Mouse (Mus musculus): ENCODE results near the gene Kif17. TPM values are rescaled to one million over a fixed set of nuclear protein-coding genes. Genes with fewer than 3 reads are reported as not detected.
A peak's percentile ranks its signal among the peaks of the same experiment; 100 is the strongest.

Kif17 gene
- polyA plus RNA-seq, 1 experiment from 2014 or later = 0.37 TPM

DNA sequence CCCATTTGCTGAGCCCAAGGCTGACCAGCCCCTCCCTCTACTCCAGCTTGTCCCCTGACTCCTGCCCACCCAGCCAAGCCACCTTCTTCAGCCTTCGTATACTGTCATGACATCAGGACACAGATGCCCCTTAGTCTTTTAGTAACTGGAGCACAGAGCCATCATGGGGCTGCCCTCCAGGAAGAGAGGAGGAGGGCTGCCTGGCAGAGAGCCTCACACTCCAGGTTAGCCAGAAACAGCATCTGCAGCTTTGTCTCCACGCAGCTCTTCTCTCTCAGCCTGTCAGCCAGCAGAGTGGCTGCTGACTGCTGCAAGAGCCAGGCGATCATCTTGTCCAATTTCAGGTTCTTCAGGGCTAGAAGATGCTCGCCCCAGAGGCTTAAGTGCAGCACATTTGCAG is 63.6 kb downstream of the Kif17 start:
- Histone ChIP-seq H3K4me3 (ENCODE audit: low read depth, low read length) (no peak overlapping the region), H3K4me1 (ENCODE audit: insufficient read depth, low read depth, low read length) (no peaks in the 10 kb centered on the region), H3K27me3 (replicated peaks; ENCODE audit: insufficient read depth, low read length) (no peaks in the 10 kb centered on the region), H3K4me2 (replicated peaks; ENCODE audit: low read depth, low read length) (no peak overlapping the region), H3K27ac (ENCODE audit: low read length) (no peak overlapping the region), H3K9me3 (ENCODE audit: low read length) (no peaks in the 10 kb centered on the region), H3K9ac (replicated peaks; ENCODE audit: low read depth) (no peak overlapping the region), H3K36me3 (ENCODE audit: insufficient read depth, low read length) (peaks cover 35% of the 10 kb centered on the region)
- 86% methylated on average over 4 of the region's 4 CpGs for WGBS
- DNase-seq (ENCODE audit: low spot score) = no peak
- TF ChIP-seq CTCF (IDR thresholded peaks at IDR 0.05) (no peak), EP300 (IDR thresholded peaks at IDR 0.05) (no peak)
- no peak for ATAC-seq

DNA sequence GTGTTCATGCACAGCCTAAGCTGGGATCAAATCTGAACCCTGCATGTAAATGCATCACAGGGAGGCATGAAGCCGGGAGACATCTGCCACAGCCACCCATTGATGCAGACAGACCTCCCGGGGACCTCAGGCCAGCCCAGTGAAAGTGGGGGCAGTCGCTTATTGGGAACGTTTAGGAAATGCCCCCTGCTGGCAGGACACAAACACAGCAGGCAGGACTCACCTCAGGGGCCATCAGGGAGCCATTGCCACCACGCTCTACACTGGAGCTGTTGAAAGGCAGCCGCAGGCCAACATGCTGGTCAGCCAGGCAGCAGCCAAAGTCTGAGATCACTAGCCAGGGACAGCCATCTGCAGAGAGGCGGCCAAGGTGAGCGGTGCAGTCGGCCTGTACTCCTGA is 65.5 kb downstream of the Kif17 start:
- H3K27me3 ChIP-seq (replicated peaks; ENCODE audit: insufficient read depth, low read length) = no peaks in the 10 kb centered on the region
- H3K4me3 ChIP-seq (ENCODE audit: low read depth, low read length) = no peak overlapping the region
- H3K36me3 ChIP-seq (ENCODE audit: insufficient read depth, low read length) = peaks cover 27% of the 10 kb centered on the region
- no peaks in the 10 kb centered on the region for H3K4me1 ChIP-seq (ENCODE audit: insufficient read depth, low read depth, low read length)
- H3K4me2 ChIP-seq (replicated peaks; ENCODE audit: low read depth, low read length) = no peak overlapping the region
- DNase-seq (ENCODE audit: low spot score) (peak; percentile 25), ATAC-seq (no peak)
- no peak overlapping the region for H3K9ac ChIP-seq (replicated peaks; ENCODE audit: low read depth)
- H3K27ac ChIP-seq (ENCODE audit: low read length) = no peak overlapping the region
- WGBS = 72% methylated on average over 9 of the region's 9 CpGs
- TF ChIP-seq EP300 (IDR thresholded peaks at IDR 0.05) = no peak
- TF ChIP-seq CTCF (IDR thresholded peaks at IDR 0.05) = peak; percentile 64
- H3K9me3 ChIP-seq (ENCODE audit: low read length) = no peaks in the 10 kb centered on the region

GRCm38 (mm10) chr4:138316369-138316768 is 66.1 kb downstream of the Kif17 start:
- Histone ChIP-seq H3K27ac (ENCODE audit: low read length) (no peak overlapping the region), H3K4me1 (ENCODE audit: insufficient read depth, low read depth, low read length) (no peaks in the 10 kb centered on the region; the same call in 1 of the 2 replicates), H3K4me3 (ENCODE audit: low read depth, low read length) (no peak overlapping the region), H3K36me3 (ENCODE audit: insufficient read depth, low read length) (peaks cover 23% of the 10 kb centered on the region), H3K4me2 (replicated peaks; ENCODE audit: low read depth, low read length) (no peak overlapping the region), H3K9ac (replicated peaks; ENCODE audit: low read depth) (no peak overlapping the region), H3K9me3 (ENCODE audit: low read length) (no peaks in the 10 kb centered on the region), H3K27me3 (replicated peaks; ENCODE audit: insufficient read depth, low read length) (no peaks in the 10 kb centered on the region)
- TF ChIP-seq EP300 (IDR thresholded peaks at IDR 0.05) (no peak), CTCF (IDR thresholded peaks at IDR 0.05) (peak; percentile 35)
- ATAC-seq (no peak), DNase-seq (ENCODE audit: low spot score) (no peak)
- WGBS = 95% methylated on average over 6 of the region's 6 CpGs

DNA sequence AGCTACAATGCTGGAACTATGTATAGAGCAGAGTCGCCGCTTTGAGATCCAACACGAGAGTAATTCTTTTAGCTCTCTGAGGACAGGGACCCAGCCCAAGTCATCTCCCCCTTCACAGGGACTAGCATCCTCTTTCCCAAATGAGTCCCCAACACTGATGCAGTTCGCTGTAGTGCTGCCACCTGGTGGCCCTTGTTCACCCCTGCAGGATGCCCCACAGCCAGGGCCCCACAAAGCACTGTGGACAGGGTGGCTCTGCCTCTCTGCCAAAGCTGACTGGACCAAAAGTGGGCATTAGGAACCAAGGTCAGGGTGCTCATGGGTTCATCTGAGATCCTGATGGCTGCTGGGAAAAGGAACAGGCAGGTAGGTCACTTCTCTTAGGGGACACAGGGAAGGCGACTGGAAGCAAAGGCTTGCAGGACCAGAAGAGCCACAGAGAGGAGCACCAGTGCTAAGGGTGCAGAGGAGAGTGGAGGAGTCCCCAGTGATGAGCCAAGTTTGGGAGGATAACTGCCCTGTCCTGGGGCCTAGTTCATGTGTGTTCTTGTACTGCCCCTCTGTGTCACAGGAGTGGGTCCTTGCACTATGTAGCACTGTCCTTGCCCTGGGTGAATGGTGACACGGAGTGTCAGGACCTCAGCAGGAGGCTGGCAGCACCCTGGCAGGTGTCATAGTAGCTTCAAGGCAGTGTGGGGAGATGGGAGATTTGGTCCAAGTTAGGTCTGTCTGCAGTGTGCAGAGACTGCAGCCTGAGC is 68.5 kb downstream of the Kif17 start:
- no peaks in the 10 kb centered on the region for H3K9me3 ChIP-seq (ENCODE audit: low read length)
- no peaks in the 10 kb centered on the region for H3K27me3 ChIP-seq (replicated peaks; ENCODE audit: insufficient read depth, low read length)
- peaks cover 12% of the 10 kb centered on the region for H3K36me3 ChIP-seq (ENCODE audit: insufficient read depth, low read length)
- H3K27ac ChIP-seq (ENCODE audit: low read length) = no peak overlapping the region
- H3K9ac ChIP-seq (replicated peaks; ENCODE audit: low read depth) = no peak overlapping the region
- DNase-seq (ENCODE audit: low spot score) (peak; percentile 37), ATAC-seq (peak; percentile 29; the same call in 1 of the 2 replicates)
- WGBS = 52% methylated on average over 6 of the region's 6 CpGs
- no peak overlapping the region for H3K4me2 ChIP-seq (replicated peaks; ENCODE audit: low read depth, low read length)
- TF ChIP-seq CTCF (IDR thresholded peaks at IDR 0.05) (peak; percentile 88), EP300 (IDR thresholded peaks at IDR 0.05) (no peak)
- no peaks in the 10 kb centered on the region; the same call in 1 of the 2 replicates for H3K4me1 ChIP-seq (ENCODE audit: insufficient read depth, low read depth, low read length)
- H3K4me3 ChIP-seq (ENCODE audit: low read depth, low read length) = no peak overlapping the region

DNA sequence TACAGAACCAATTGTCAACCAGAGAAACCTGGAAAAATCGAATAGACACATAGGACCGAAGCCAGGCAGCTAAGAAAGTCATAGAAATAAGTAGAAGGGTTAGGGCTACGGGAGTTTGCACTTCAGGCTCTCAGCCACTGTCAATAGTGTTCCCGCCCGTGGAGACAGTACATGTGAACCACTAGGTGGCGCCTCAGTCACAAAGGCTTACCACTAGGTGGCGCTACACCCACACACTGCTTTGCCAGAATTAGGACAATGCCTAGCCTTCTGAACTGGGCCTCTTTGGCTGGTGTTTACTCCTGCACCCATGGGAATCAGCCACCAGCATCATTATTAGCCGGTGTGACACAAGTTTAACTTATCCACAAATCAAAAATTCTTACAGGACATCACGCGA is 69.3 kb downstream of the Kif17 start:
- no peak overlapping the region for H3K4me3 ChIP-seq (ENCODE audit: low read depth, low read length)
- H3K9me3 ChIP-seq (ENCODE audit: low read length) = no peaks in the 10 kb centered on the region
- no peak overlapping the region for H3K27ac ChIP-seq (ENCODE audit: low read length)
- no peaks in the 10 kb centered on the region; the same call in 1 of the 2 replicates for H3K4me1 ChIP-seq (ENCODE audit: insufficient read depth, low read depth, low read length)
- DNase-seq (ENCODE audit: low spot score) (peak; percentile 87), ATAC-seq (peak; percentile 69)
- H3K9ac ChIP-seq (replicated peaks; ENCODE audit: low read depth) = no peak overlapping the region
- H3K4me2 ChIP-seq (replicated peaks; ENCODE audit: low read depth, low read length) = no peak overlapping the region
- H3K27me3 ChIP-seq (replicated peaks; ENCODE audit: insufficient read depth, low read length) = no peaks in the 10 kb centered on the region
- WGBS = 29% methylated on average over 10 of the region's 10 CpGs
- TF ChIP-seq CTCF (IDR thresholded peaks at IDR 0.05) (peak; percentile 100), EP300 (IDR thresholded peaks at IDR 0.05) (no peak)
- peaks cover 8% of the 10 kb centered on the region; the same call in 1 of the 2 replicates for H3K36me3 ChIP-seq (ENCODE audit: insufficient read depth, low read length)

DNA sequence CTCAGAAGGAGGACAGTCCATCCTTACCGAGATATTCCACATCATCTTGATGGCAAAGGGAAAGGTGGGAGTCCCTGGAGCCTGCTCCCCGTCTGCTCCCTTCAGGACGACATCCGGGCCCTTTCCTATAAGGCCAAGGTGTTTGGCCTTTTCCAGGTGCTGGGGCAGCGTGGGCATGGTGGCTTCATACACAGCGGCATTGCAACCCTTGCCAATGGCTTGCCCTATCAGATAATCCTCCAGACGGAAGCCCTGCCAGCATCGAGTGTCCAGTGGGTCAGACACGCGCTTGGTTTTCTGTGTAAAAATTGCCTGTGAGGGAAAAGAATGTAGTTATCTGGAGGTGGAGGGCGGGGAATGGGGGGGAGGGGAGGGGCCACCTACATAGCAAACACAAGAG is 70.5 kb downstream of the Kif17 start:
- no peak for ATAC-seq
- Histone ChIP-seq H3K4me2 (replicated peaks; ENCODE audit: low read depth, low read length) (no peak overlapping the region), H3K9ac (replicated peaks; ENCODE audit: low read depth) (no peak overlapping the region), H3K27ac (ENCODE audit: low read length) (0 out of 2 replicates have a peak overlapping the region, but pooled peaks have one; percentile 20), H3K9me3 (ENCODE audit: low read length) (no peaks in the 10 kb centered on the region), H3K27me3 (replicated peaks; ENCODE audit: insufficient read depth, low read length) (no peaks in the 10 kb centered on the region), H3K36me3 (ENCODE audit: insufficient read depth, low read length) (peaks cover 8% of the 10 kb centered on the region; the same call in 1 of the 2 replicates), H3K4me1 (ENCODE audit: insufficient read depth, low read depth, low read length) (no peaks in the 10 kb centered on the region; the same call in 1 of the 2 replicates), H3K4me3 (ENCODE audit: low read depth, low read length) (no peak overlapping the region)
- 44% methylated on average over 11 of the region's 11 CpGs for WGBS
- peak; percentile 42 for DNase-seq (ENCODE audit: low spot score)
- TF ChIP-seq EP300 (IDR thresholded peaks at IDR 0.05) (no peak), CTCF (IDR thresholded peaks at IDR 0.05) (no peak)

Data from lung, postnatal 0 days (tissue).